Mouse (Mus musculus): Measurements from ENCODE around the gene Odf3b. TPM values are rescaled to one million over a fixed set of nuclear protein-coding genes. Genes with fewer than 3 reads are reported as not detected.

The Odf3b gene
- polyA plus RNA-seq, 1 experiment = 106 TPM

GRCm38 (mm10) chr15:89377938-89378828 is 899 bp downstream of the Odf3b start:
- 20% methylated on average over 46 of the region's 46 CpGs for WGBS
- no peak for TF ChIP-seq CTCF (IDR thresholded peaks at IDR 0.05; ENCODE audit: insufficient read depth, low read length)
- TF ChIP-seq POLR2A (IDR thresholded peaks at IDR 0.05; ENCODE audit: borderline replicate concordance, extremely low read depth, low read depth, low read length) = peak; percentile 11; the same call in 1 of the 2 replicates
- Histone ChIP-seq H3K4me3 (replicated peaks; ENCODE audit: extremely low read depth, low read depth, low read length) (peak overlapping the region; percentile 45), H3K4me1 (ENCODE audit: control insufficient read depth, insufficient read depth, low read length) (peaks cover 2% of the 10 kb centered on the region; the same call in 1 of the 2 replicates)
- no peak for DNase-seq

- H3K4me3 ChIP-seq (replicated peaks; ENCODE audit: extremely low read depth, low read depth, low read length) = no peak overlapping the region
- WGBS = 16% methylated on average over 18 of the region's 18 CpGs
- TF ChIP-seq POLR2A (IDR thresholded peaks at IDR 0.05; ENCODE audit: borderline replicate concordance, extremely low read depth, low read depth, low read length) (no peak), CTCF (IDR thresholded peaks at IDR 0.05; ENCODE audit: insufficient read depth, low read length) (no peak)
- H3K4me1 ChIP-seq (ENCODE audit: control insufficient read depth, insufficient read depth, low read length) = peaks cover 7% of the 10 kb centered on the region
- no peak for DNase-seq
Observed at GRCm38 (mm10) chr15:89377362-89377761, 1.7 kb downstream of the Odf3b start.

GRCm38 (mm10) chr15:89376957-89377356 is 2.1 kb downstream of the Odf3b start, which contains the start of gene Tymp:
Gene Tymp, minus strand, starts transcription at chr15:89377039.
- Histone ChIP-seq H3K4me1 (ENCODE audit: control insufficient read depth, insufficient read depth, low read length) (peaks cover 7% of the 10 kb centered on the region), H3K4me3 (replicated peaks; ENCODE audit: extremely low read depth, low read depth, low read length) (no peak within 1 kb of the TSS)
- TF ChIP-seq CTCF (IDR thresholded peaks at IDR 0.05; ENCODE audit: insufficient read depth, low read length) (no peak), POLR2A (IDR thresholded peaks at IDR 0.05; ENCODE audit: borderline replicate concordance, extremely low read depth, low read depth, low read length) (no peak)
- WGBS = 48% methylated on average over 16 of the region's 16 CpGs
- DNase-seq = no peak

GRCm38 (mm10) chr15:89376040-89376439 is 3.0 kb downstream of the Odf3b start:
- H3K4me1 ChIP-seq (ENCODE audit: control insufficient read depth, insufficient read depth, low read length) = peaks cover 7% of the 10 kb centered on the region
- DNase-seq = no peak
- TF ChIP-seq POLR2A (IDR thresholded peaks at IDR 0.05; ENCODE audit: borderline replicate concordance, extremely low read depth, low read depth, low read length) (no peak), CTCF (IDR thresholded peaks at IDR 0.05; ENCODE audit: insufficient read depth, low read length) (no peak)
- no peak overlapping the region for H3K4me3 ChIP-seq (replicated peaks; ENCODE audit: extremely low read depth, low read depth, low read length)
- WGBS = 70% methylated on average over 7 of the region's 7 CpGs

GRCm38 (mm10) chr15:89374801-89375534 is 4.1 kb downstream of the Odf3b start:
- Histone ChIP-seq H3K4me3 (replicated peaks; ENCODE audit: extremely low read depth, low read depth, low read length) (no peak overlapping the region), H3K4me1 (ENCODE audit: control insufficient read depth, insufficient read depth, low read length) (peaks cover 7% of the 10 kb centered on the region)
- WGBS = 92% methylated on average over 17 of the region's 17 CpGs
- no peak for TF ChIP-seq POLR2A (IDR thresholded peaks at IDR 0.05; ENCODE audit: borderline replicate concordance, extremely low read depth, low read depth, low read length)
- TF ChIP-seq CTCF (IDR thresholded peaks at IDR 0.05; ENCODE audit: insufficient read depth, low read length) = no peak
- DNase-seq = no peak

GRCm38 (mm10) chr15:89374340-89374739 is 4.7 kb downstream of the Odf3b start:
- no peak for TF ChIP-seq POLR2A (IDR thresholded peaks at IDR 0.05; ENCODE audit: borderline replicate concordance, extremely low read depth, low read depth, low read length)
- TF ChIP-seq CTCF (IDR thresholded peaks at IDR 0.05; ENCODE audit: insufficient read depth, low read length) = no peak
- H3K4me1 ChIP-seq (ENCODE audit: control insufficient read depth, insufficient read depth, low read length) = peaks cover 7% of the 10 kb centered on the region
- WGBS = 49% methylated on average over 9 of the region's 9 CpGs

GRCm38 (mm10) chr15:89373762-89374248 is 5.3 kb downstream of the Odf3b start, which contains the start of gene Sco2:
Gene Sco2, minus strand, starts transcription at chr15:89373846.
- peak; percentile 94 for DNase-seq
- Histone ChIP-seq H3K4me1 (ENCODE audit: control insufficient read depth, insufficient read depth, low read length) (peaks cover 7% of the 10 kb centered on the region), H3K4me3 (replicated peaks; ENCODE audit: extremely low read depth, low read depth, low read length) (peak within 1 kb of the TSS; percentile 85)
- TF ChIP-seq POLR2A (IDR thresholded peaks at IDR 0.05; ENCODE audit: borderline replicate concordance, extremely low read depth, low read depth, low read length) = peak; percentile 87
- peak; percentile 67 for TF ChIP-seq CTCF (IDR thresholded peaks at IDR 0.05; ENCODE audit: insufficient read depth, low read length)
- under 1% methylated on average over 42 of the region's 42 CpGs for WGBS

More at GRCm38 (mm10) chr15:89374340-89374739, 4.7 kb downstream of the Odf3b start:
- no peak for DNase-seq
- H3K4me3 ChIP-seq (replicated peaks; ENCODE audit: extremely low read depth, low read depth, low read length) = peak overlapping the region; percentile 42

GRCm38 (mm10) chr15:89373027-89373761 is 5.9 kb downstream of the Odf3b start:
- peak overlapping the region; percentile 85 for H3K4me3 ChIP-seq (replicated peaks; ENCODE audit: extremely low read depth, low read depth, low read length)
- WGBS = 2% methylated on average over 35 of the region's 35 CpGs
- H3K4me1 ChIP-seq (ENCODE audit: control insufficient read depth, insufficient read depth, low read length) = peaks cover 7% of the 10 kb centered on the region
- TF ChIP-seq CTCF (IDR thresholded peaks at IDR 0.05; ENCODE audit: insufficient read depth, low read length) = peak; percentile 72
- TF ChIP-seq POLR2A (IDR thresholded peaks at IDR 0.05; ENCODE audit: borderline replicate concordance, extremely low read depth, low read depth, low read length) = no peak; the same call in 1 of the 2 replicates
- peak; percentile 83 for DNase-seq
